Mouse (Mus musculus) cerebellum, postnatal 14 days (tissue): ENCODE measurements around the gene Pip5k1c.

Experiments
- DNase-seq, 2 experiments: peaks; one replicate each; pipeline ENCODE4 v3.0.0; 2021; ENCODE audit warnings: mixed read lengths in 2 of 2

Gene Pip5k1c

DNA sequence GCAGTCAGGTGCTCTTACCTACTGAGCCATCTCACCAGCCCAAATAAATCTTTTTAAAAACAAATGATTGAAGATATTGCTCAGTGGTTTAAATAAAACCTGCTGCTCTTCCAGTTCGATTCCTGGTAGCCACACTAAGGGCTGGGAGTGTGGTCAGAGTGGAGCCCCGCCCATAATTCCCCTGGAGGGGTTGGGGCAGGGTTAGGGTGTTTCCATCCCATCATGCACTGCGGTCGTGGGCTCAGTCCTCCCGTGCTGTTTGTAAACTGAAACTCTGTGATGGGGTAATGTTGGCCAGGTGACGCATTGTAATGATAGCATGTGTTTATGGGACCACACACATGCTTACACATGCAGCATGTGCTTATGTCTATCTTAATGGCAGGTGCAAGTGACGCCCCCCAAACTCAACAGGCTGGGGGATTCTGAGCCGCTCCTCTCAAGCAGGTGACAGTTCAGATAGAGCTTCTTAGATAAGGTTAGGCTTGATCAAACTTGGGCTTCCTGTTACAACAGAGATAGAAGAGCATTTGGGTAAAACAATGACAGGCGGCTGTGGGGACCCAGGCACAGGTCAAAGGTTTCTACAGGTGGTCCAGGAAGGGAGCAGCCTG is 59.0 kb downstream of the Pip5k1c start:
- DNase-seq, result no peak

DNA sequence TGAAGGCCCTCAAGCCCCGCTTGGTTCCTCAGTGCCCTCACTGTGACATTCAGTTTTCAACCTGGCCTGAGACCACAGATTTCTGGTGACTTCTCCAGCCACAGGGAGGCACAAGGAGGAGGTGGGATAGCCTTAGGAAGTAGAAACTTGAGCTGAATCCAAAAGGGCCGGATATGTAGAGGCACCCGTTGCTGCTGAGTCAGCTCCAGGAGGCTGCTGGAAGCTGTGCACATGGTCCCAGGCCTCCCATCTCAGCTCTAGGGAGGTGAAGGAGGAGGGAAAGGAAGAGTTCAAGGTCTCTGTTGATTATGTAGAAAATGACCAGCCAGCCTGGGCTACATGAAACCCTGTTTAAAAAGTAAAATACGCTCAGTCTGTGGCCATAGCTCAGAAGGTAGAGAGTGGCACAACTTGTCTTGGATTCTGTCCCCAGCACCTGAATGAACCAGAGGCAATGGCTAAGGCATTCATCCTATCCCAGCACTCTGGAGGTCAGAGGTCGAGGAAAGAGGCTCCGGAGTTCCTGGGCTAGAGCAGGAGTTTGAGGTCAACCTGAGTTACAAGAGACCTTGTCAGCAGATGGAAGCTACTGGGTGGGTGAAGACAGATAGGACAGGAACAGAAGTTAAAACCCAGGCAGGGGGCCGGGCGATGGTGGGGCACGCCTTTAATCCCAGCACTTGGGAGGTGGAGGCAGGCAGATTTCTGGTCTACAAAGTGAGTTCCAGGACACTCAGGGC is 62.1 kb downstream of the Pip5k1c start:
- DNase-seq, result no peak

DNA sequence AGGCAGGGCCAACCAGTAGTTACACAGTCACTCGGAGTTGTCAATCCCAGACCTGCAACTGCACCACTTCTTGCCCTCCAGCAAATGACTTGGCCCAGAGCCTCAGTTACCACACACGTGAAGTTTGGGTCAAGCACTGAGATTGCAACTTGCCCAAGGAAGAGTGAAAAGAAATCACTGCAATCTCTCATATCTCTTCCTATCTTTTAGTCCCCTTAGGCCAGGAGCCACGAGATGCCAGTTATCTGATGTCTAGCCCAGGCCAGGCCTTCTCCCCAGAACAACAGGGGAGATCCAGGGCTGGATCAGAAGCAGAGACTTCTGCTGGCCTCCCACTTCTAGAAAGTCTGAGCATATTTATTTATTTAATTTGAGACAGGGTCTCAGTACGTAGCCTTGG is 62.8 kb downstream of the Pip5k1c start:
- no peak for DNase-seq

DNA sequence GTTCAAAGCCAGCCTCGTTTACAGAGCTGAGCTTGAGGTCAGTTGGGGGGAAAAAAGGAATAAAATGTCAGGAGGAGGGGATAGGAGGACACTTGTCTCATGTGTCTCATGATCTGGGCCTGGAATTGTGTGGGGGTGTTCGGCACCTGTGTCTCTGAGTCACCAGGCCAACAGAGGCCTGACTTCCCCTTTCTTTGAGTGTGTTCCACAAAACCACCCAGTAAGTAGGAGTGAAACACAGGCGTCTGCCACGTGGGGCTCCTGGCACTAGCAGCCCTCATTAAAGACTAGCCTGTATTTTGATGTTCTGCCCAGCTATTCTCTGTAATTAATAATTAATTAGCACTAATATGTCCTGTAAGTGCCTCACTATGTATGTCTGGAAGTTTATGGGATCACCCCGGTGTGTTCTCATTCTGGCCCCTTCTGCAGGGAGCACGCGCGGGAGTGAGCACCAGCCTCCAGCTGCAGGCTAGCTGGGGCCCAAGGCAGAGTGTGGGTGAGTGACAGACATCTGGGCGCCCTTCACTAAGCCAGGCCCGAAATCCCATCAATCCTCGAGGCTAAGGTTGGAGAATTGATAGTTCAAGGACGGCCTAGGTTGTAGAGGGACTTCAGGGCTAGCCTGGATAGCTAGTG is 63.7 kb downstream of the Pip5k1c start:
- no peak for DNase-seq

DNA sequence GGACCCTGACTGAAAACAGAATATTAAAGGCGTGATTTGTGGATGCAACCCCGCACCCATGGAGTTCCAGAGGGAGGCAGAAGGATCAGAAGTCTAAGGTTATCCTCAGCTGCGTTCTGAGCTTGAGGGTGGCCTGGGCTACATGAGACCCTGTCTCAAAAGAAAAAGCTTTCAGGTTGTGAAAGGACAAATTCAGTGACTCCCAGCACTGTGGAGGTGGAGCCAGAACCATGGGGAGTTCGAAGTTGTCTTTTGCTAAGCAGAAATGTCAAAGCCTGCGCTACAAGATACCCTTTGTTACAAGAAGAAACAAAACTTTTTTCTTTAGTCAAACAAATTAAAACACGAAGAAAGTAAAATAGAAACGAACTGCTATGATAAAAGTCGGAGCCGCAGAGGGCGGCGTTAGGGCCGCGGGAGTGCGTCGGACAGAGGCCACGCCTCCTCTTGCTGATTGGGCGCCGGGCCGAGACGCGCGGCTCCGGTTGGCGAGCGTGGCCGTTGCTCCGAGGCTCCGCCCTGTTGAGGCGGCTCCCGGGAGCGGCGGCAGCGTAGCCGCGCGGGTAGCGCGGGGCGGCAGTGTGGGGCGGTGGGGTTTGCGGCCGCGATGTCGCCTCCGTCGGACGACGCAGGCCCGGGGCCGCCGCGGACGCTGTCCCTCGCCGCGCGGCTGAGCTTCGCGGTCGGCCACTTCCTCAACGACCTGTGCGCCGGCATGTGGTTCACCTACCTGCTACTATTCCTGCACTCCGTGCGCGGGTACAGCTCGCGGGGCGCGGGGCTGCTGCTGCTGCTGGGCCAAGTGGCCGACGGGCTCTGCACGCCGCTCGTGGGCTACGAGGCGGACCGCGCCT is 64.5 kb downstream of the Pip5k1c start, which contains the start of gene Mfsd12:
TSS of gene Mfsd12 (plus strand) at position 501 of the 854 bp plus-strand sequence.
- DNase-seq, result peak; percentile 97

DNA sequence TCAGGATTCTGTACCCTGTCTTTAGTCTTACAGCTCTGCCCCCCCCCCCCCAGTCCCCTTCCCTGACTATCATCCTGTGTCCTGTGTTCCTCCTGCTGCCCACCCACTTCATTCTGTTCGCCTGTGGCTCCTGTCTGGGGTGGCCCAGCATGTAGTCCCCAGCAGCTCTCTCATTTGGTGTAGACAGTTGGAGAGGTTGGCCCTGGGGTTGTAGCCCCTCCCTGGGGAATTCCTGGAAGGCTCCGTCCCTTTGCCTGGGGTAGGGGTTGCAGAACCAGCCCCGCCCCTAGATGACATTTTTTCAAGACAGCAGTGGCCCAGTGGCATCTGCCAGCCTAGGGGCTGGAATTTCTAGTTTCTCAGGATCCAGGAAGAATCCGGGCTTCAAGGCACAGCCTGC is 65.4 kb downstream of the Pip5k1c start:
- DNase-seq, result no peak

DNA sequence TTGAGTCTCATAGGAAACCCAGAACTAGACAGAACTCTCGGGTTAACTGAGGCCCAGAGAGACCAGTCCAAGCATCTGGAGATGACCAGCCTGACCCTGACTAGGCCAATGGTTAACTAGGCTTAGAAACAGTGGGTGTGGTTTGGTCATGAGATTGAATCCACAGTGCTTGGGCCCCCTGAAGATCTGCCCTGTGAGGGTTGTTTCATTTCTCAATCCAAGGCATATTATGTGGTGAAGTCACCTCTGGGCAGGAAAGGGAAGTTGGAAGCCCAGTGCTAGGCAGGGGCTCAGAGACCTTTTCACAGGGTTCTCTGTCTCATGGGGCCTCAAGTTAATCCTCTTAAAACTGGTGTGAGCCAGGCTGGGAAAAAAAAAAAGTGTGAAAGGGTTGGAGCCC is 66.1 kb downstream of the Pip5k1c start:
- no peak for DNase-seq

DNA sequence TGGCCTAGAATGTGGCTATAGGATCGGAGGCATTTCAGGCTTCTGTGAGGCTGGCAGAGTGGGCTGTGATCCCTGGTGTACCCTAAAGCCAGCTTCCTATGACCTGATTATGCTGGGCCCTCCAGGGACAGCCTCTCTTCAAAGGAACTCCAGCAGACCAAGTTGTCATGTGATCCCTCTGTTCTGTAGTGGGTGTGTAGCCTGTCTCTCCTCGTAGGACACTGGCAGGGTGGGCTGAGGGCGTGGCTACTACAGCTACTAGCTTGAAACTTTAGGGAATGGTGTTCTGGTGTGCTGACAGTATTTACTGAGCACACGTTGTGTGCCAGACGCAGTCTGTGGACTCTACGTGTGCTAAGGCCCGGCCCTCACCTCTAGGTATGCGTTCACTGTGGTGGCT is 68.0 kb downstream of the Pip5k1c start:
- no peak for DNase-seq

DNA sequence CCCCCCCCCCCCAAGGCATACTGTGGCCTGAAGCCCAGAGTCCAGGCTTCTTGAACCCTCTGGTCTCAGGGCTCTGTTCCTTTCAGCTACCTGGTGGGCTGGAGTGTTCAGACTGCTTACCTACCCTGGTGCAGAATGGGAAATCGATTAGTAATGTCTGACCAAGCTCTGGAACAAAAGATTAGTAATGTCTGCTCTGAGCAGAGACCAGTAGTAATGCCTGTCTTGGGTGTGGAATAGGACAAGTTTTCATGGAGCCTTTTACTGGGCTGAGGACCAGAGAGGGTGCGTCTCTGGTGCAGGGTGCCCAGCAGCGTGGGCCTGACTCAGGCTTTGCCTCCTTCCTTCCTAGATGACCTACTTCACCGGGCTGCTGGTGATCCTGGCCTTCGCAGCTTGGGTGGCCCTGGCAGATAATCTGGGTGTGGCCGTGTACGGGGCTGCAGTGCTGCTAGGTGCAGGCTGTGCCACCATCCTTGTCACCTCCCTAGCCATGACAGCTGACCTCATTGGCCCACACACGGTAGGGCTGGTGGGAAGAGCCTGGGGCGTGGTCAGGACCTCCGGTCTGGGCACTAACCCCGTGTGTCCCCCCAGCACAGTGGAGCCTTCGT is 69.7 kb downstream of the Pip5k1c start:
- DNase-seq, result no peak

DNA sequence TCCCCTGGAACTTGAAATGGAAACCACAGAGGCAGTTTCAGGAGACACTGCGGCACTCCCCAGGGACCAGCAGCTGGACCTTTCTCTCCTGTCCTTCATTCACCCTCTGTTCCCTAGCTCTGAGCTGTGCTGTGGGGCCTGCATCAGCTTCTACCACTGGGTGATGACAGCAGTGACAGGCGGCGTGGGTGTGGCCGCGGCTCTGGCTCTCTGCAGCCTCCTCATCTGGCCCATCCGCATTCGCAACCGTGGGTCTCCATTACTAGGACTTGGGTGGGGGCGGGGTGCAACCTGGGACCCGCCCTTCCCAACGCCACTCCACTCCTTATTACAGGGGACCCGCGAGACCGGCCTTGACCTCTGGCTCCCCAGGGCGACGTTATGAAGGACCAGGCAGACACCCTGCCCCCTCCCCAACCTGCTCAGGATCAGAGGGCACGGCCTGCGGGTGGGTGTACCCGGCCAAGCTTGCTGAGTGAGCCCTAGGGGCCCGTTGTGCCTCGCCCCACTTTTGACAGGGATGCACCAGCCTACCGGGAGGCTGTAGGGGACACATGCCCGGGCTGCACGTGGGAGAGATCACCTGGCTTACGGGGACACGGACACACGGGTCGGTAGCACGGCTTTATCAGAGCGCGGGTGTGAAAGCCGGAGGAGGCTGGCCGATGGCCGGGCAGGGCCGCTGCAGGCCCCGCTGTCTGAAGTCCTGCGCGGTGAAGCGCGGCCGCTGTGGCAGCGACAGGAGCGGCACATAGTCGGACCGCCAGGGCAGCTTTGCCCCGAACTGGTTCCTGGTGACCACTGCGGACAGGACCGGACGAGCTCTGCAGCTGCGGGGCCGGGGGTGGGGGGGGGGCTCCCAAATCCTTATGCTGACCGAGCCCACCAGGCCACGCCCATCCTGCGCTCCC is 70.9 kb downstream of the Pip5k1c start:
- no peak for DNase-seq

DNA sequence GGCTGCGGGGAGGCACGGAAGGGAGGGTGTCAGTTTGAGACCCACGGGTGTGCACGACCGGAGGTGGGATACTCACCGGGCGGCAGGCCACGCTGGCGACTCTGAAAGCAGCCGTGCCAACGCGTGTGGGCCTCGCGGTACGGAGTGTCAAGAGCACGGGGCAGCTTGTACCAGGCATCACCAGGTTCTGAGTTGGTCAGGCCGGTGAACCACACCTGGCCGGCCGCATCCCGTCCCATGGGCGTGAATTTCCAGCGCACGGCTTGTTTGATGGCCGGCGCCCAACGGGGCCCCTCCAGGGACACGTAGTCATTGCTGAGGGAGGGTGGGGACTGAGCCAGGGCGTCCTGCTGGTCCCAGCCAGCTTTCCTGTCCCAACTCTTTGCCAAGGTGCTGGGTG is 71.9 kb downstream of the Pip5k1c start:
- DNase-seq, result no peak

DNA sequence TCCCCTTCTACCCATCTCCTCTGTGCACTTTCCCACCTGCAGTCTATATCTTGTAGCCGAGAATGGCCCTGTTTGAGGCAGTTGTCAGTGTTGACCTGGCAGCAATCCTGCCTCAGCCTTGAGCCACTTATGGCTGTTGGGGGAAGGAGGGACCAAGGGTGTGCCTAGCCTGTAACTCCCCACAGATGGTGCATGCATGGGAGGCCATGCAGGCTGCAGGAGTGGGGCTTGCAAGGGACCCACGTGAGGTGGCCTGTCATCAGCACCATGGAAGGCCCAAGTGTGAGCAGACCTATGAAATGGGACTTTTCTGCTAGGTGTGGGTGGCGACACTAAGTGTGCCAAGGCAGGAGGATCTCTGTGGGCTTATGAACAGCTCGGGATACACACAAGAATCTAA is 72.3 kb downstream of the Pip5k1c start:
- no peak for DNase-seq

DNA sequence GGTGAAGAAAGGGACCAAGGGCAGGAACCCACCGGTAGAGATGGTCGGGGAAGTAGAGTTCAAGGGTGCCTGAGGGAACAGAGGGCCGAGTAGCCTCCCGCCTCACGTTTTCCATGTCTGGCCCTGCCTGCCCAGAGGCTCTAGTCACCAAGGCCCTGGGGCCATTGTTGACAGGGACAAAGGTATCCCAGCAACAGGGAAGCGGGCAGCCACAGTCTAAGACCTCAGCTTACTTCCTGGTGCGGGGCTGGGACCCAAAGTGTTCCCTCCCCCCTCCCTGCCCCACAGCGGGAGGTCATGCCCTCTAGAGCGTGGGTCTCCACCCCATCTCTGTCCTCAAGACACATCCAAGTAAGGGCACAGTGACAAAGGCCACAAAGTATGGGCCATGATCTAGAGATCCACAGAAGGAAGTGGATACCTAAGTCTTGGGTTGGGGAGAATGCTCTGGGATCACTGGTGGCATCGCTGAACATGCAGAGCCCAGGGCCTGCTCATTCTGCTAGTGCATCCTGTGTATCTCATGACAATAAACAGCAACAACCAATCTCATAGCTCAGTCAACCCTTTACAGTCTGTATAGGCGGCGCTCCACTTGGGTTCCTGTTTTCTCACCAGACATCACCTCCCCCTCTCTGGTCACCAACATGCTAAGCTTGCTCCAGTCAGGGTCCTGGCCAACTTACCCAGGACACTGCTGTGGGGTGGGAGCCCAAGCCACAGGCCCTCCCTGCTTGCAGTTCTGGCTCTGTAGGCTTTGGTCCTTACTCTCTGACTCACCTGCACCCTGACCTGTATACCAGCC is 73.1 kb downstream of the Pip5k1c start, which contains the start of gene 4930404N11Rik:
TSS of gene 4930404N11Rik (minus strand) at position 145 of the 805 bp plus-strand sequence.
- no peak for DNase-seq

DNA sequence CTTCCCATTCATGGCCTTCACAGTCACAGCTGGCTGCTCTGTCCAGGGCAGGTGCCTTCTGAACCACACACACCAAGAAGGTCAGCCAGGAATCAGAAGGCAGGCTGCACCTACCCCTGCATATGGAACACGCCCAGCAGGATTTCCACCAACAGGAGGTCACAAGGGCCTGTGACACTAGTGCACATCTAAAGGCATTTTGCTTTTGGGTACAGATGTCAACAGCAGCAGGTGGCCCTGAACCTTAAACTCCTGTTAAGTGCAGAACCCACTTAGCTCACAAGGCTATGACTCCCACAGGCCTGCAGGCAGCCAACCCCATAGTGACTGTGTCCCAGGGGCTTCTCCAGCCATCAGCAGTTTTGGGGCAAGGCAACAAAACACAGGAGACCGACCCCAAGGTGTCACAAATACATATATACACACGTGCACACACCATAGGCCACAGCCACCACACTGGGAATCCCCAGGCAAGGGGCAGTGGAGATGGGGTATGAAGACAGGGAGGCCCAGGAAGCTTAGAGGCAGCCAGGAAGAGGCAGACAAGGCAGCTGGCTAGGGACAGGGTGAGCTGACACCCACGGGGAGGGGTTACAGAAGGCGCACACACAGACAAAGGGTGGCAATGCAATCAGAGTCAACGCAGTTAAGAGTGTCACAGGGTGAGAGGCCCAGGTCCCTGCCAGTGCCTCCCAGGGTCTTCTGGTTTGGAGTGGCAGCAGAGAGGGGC is 73.9 kb downstream of the Pip5k1c start:
- DNase-seq, result no peak

DNA sequence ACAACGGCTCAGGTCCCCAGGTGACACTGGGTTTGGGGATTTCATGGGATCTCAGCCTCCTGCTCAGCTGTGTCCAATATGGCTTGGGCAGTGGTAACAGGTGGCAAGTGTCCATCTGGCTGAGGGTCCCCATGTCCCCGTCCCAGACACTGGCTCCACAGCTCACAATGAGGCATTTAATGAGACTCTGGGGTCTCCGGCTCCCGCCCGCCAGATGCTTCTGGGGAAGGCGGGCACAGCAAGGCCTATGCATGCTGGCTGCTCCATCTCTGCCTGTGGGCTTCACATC is 74.4 kb downstream of the Pip5k1c start:
- peak in 1 of 2 experiments; percentile 27 for DNase-seq
